Mouse (Mus musculus): ENCODE measurements around the gene Tbcd. TPM values are rescaled to one million over a fixed set of nuclear protein-coding genes. Genes with fewer than 3 reads are reported as not detected.

Tbcd gene
- polyA plus RNA-seq, 1 experiment from 2014 or later: 55.6 TPM

DNA sequence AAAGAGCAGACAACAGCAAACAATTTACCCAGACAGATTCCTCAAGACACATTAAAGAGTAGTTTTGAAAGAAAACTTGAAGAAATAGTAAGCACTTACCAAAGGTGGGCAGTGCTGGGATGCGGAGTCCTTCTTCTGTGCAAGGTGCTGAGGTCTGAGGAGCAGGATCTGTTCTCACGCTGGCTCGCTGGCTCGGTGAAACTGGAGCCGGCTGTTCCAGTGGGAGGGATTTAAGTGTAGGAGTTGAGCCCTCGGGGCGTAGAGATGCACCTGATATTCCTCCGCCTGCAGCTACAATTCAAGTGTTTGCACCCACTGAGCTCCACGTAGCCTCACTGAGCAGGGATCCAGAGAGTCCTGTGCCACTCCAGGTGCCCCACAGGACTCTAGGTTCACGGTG is 67.4 kb downstream of the Tbcd start, which contains the start of gene Zfp750:
Gene Zfp750 (minus strand): TSS at position 203 of the 400 bp plus-strand sequence.
- H3K9ac ChIP-seq (replicated peaks; ENCODE audit: low read length): no peak within 1 kb of the TSS
- H3K27ac ChIP-seq (replicated peaks; ENCODE audit: low read depth, low read length): no peak within 1 kb of the TSS
- H3K27me3 ChIP-seq (ENCODE audit: control insufficient read depth, insufficient read depth, low read length): no peaks in the 10 kb centered on the region
- H3K4me3 ChIP-seq (replicated peaks; ENCODE audit: low read depth, low read length): no peak within 1 kb of the TSS
- DNase-seq: peak; percentile 21
- H3K4me2 ChIP-seq (ENCODE audit: low read length): no peak within 1 kb of the TSS
- H3K4me1 ChIP-seq (ENCODE audit: control insufficient read depth, insufficient read depth, low read length): no peaks in the 10 kb centered on the region
- no peaks in the 10 kb centered on the region for H3K36me3 ChIP-seq (ENCODE audit: control insufficient read depth, insufficient read depth, low read length)
- WGBS: 47% methylated on average over 10 of the region's 10 CpGs
- H3K9me3 ChIP-seq (ENCODE audit: control insufficient read depth, low read length): no peaks in the 10 kb centered on the region
- no peak for ATAC-seq (ENCODE audit: low FRiP score, low TSS enrichment)

DNA sequence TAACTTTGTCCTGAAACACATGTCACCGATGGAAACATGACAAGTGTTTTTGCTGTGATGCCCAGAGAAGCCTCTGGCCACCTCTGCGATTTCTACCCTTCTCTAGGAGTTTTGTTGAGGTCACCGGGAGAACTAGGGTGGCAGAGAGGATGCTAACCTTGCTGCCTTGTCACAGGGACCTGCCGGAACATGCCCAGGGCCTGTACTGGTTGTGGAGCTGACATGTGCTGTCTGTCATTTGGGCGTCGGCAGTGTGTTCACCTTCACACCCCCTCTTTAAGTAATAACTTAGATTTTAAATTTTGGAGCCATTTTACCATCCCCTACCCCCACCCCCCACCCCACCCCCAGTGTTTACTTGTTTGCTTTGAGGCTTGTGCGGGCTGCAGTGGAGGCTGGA is 68.0 kb downstream of the Tbcd start:
- Histone ChIP-seq H3K9me3 (ENCODE audit: control insufficient read depth, low read length) (no peaks in the 10 kb centered on the region), H3K27me3 (ENCODE audit: control insufficient read depth, insufficient read depth, low read length) (no peaks in the 10 kb centered on the region), H3K27ac (replicated peaks; ENCODE audit: low read depth, low read length) (no peak overlapping the region), H3K9ac (replicated peaks; ENCODE audit: low read length) (no peak overlapping the region), H3K36me3 (ENCODE audit: control insufficient read depth, insufficient read depth, low read length) (no peaks in the 10 kb centered on the region), H3K4me3 (replicated peaks; ENCODE audit: low read depth, low read length) (no peak overlapping the region), H3K4me2 (ENCODE audit: low read length) (no peak overlapping the region), H3K4me1 (ENCODE audit: control insufficient read depth, insufficient read depth, low read length) (no peaks in the 10 kb centered on the region)
- 93% methylated on average over 7 of the region's 7 CpGs for WGBS
- ATAC-seq (ENCODE audit: low FRiP score, low TSS enrichment) (no peak), DNase-seq (no peak)

DNA sequence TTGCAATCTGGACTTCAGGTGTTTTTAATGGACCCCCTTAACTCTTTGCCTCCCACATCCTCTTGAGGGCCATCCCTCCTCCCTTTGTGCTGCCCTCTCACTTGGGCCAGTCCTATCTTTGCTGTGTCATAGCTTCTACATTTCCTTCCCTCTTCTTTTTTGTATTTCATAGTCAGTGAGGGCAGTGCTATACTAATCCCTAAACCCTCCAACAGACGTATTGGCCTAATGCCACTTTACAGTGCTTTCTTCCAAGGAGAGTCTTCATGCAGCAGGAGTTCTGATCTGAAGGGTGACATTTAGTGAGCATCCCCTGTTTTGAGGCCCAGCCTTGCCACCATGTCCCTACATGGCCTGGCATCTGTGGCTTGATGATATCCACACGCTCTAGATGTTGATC is 69.0 kb downstream of the Tbcd start:
- Histone ChIP-seq H3K27ac (replicated peaks; ENCODE audit: low read depth, low read length) (no peak overlapping the region), H3K4me2 (ENCODE audit: low read length) (no peak overlapping the region), H3K9me3 (ENCODE audit: control insufficient read depth, low read length) (no peaks in the 10 kb centered on the region), H3K27me3 (ENCODE audit: control insufficient read depth, insufficient read depth, low read length) (no peaks in the 10 kb centered on the region), H3K4me3 (replicated peaks; ENCODE audit: low read depth, low read length) (no peak overlapping the region), H3K36me3 (ENCODE audit: control insufficient read depth, insufficient read depth, low read length) (no peaks in the 10 kb centered on the region), H3K4me1 (ENCODE audit: control insufficient read depth, insufficient read depth, low read length) (no peaks in the 10 kb centered on the region), H3K9ac (replicated peaks; ENCODE audit: low read length) (no peak overlapping the region)
- DNase-seq: no peak
- ATAC-seq (ENCODE audit: low FRiP score, low TSS enrichment): no peak
- WGBS: 78% methylated on average over 2 of the region's 2 CpGs

DNA sequence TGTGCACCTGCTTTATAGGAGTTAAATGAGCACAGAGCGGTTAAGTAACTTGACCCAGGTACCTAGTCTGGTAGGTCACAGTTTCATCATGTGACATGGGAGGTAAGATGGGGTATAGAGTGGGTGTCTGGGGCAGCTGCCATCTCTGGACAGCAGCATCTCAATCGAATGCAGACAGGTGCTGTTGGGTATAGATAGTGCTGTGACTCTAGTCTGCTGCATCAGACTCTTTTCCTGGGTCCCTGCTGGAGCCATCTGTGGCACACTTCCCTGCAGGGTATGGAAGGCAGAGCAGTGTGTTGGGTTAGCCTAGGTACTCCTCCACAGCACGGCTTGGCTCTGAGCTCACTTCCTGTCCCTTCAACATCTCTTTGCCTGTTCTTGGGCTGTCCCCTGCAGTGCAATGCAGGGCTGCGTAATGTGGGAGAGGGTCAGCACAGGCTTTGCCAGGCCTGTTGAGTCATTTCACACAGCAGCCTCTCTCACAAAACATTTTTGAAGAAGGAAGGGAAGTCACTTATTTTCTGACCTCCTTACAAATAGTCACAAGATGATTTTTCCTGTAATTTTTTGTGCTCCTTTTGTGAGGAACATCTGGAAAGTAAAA is 70.5 kb downstream of the Tbcd start:
- H3K36me3 ChIP-seq (ENCODE audit: control insufficient read depth, insufficient read depth, low read length): no peaks in the 10 kb centered on the region
- no peak overlapping the region for H3K4me3 ChIP-seq (replicated peaks; ENCODE audit: low read depth, low read length)
- no peak overlapping the region for H3K27ac ChIP-seq (replicated peaks; ENCODE audit: low read depth, low read length)
- H3K4me2 ChIP-seq (ENCODE audit: low read length): no peak overlapping the region
- no peaks in the 10 kb centered on the region for H3K9me3 ChIP-seq (ENCODE audit: control insufficient read depth, low read length)
- ATAC-seq (ENCODE audit: low FRiP score, low TSS enrichment) (no peak), DNase-seq (no peak)
- H3K4me1 ChIP-seq (ENCODE audit: control insufficient read depth, insufficient read depth, low read length): no peaks in the 10 kb centered on the region
- H3K27me3 ChIP-seq (ENCODE audit: control insufficient read depth, insufficient read depth, low read length): no peaks in the 10 kb centered on the region
- 92% methylated on average over 4 of the region's 4 CpGs for WGBS
- H3K9ac ChIP-seq (replicated peaks; ENCODE audit: low read length): no peak overlapping the region

DNA sequence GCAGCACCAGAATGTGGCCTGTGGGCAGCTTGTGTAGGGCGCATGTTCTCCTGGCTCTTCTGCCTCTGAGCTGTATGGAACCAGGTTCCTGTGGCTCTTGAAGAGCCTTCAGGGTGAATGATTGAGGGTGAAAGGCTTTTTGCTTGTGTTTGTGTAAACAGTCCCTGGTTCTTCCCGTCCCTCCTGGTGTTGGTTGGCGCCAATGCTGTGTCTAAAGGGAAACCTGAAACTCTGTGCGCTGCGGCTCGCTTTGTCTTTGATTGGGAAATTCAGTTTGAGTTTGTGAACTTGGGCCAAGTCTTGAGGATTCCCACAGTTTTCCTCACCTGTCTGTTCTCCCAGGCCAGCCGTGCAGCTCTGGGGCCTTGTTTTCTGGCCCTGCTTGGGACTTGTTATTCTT is 72.4 kb downstream of the Tbcd start:
- WGBS: 95% methylated on average over 7 of the region's 7 CpGs
- Histone ChIP-seq H3K4me2 (ENCODE audit: low read length) (no peak overlapping the region), H3K4me3 (replicated peaks; ENCODE audit: low read depth, low read length) (no peak overlapping the region), H3K27me3 (ENCODE audit: control insufficient read depth, insufficient read depth, low read length) (no peaks in the 10 kb centered on the region), H3K4me1 (ENCODE audit: control insufficient read depth, insufficient read depth, low read length) (no peaks in the 10 kb centered on the region), H3K36me3 (ENCODE audit: control insufficient read depth, insufficient read depth, low read length) (no peaks in the 10 kb centered on the region), H3K27ac (replicated peaks; ENCODE audit: low read depth, low read length) (no peak overlapping the region), H3K9ac (replicated peaks; ENCODE audit: low read length) (no peak overlapping the region), H3K9me3 (ENCODE audit: control insufficient read depth, low read length) (no peaks in the 10 kb centered on the region)
- ATAC-seq (ENCODE audit: low FRiP score, low TSS enrichment) (no peak), DNase-seq (no peak)

DNA sequence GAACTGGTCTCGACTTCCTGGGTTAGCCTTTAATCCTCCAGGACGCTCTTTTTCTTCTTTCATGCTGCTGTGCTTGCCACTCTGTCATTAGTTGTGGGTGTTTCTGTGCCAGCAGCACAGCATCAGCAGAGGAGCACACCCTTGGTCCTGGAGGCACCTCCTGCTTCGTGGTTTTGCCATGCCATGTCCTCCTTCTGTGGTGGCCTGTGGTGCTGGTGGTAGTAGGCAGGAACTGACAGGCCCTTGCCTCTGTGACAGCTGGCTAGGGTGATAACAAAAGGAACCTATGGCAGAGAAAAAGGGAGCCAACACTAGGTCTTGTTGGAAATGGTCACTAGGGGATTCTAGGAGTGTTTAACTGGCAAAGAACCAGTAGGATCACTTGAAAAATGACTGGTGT is 78.0 kb downstream of the Tbcd start:
- H3K36me3 ChIP-seq (ENCODE audit: control insufficient read depth, insufficient read depth, low read length): no peaks in the 10 kb centered on the region
- no peaks in the 10 kb centered on the region for H3K9me3 ChIP-seq (ENCODE audit: control insufficient read depth, low read length)
- ATAC-seq (ENCODE audit: low FRiP score, low TSS enrichment): no peak
- H3K4me1 ChIP-seq (ENCODE audit: control insufficient read depth, insufficient read depth, low read length): no peaks in the 10 kb centered on the region
- no peak overlapping the region for H3K27ac ChIP-seq (replicated peaks; ENCODE audit: low read depth, low read length)
- no peak overlapping the region for H3K4me2 ChIP-seq (ENCODE audit: low read length)
- H3K9ac ChIP-seq (replicated peaks; ENCODE audit: low read length): no peak overlapping the region
- H3K4me3 ChIP-seq (replicated peaks; ENCODE audit: low read depth, low read length): no peak overlapping the region
- 96% methylated on average over 3 of the region's 3 CpGs for WGBS
- DNase-seq: no peak
- H3K27me3 ChIP-seq (ENCODE audit: control insufficient read depth, insufficient read depth, low read length): no peaks in the 10 kb centered on the region

DNA sequence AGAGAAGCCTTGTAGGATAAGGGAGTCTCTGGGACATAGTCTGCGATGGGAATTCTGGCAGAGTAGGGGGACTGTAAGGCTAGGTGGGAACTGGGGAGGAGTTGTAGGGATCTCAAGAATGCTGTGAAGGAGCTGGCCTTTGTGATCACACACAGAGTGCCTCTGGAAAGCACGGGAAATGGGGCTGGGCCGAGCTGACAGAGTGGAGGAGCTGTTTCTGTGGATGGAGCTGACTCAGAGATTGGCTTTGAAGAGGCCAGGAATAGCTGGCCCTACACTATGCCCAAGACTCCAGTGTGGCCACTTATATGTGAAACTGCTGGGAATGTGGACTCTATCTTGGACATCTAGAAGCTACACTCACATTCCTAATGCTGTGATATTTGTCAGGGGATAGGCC is 84.8 kb downstream of the Tbcd start:
- Histone ChIP-seq H3K27ac (replicated peaks; ENCODE audit: low read depth, low read length) (no peak overlapping the region), H3K36me3 (ENCODE audit: control insufficient read depth, insufficient read depth, low read length) (peaks cover 9% of the 10 kb centered on the region; the same call in 1 of the 2 replicates), H3K9me3 (ENCODE audit: control insufficient read depth, low read length) (no peaks in the 10 kb centered on the region), H3K27me3 (ENCODE audit: control insufficient read depth, insufficient read depth, low read length) (no peaks in the 10 kb centered on the region), H3K4me2 (ENCODE audit: low read length) (no peak overlapping the region), H3K4me3 (replicated peaks; ENCODE audit: low read depth, low read length) (no peak overlapping the region), H3K4me1 (ENCODE audit: control insufficient read depth, insufficient read depth, low read length) (no peaks in the 10 kb centered on the region), H3K9ac (replicated peaks; ENCODE audit: low read length) (no peak overlapping the region)
- no peak for DNase-seq
- WGBS: 54% methylated on average over 3 of the region's 3 CpGs
- no peak for ATAC-seq (ENCODE audit: low FRiP score, low TSS enrichment)

DNA sequence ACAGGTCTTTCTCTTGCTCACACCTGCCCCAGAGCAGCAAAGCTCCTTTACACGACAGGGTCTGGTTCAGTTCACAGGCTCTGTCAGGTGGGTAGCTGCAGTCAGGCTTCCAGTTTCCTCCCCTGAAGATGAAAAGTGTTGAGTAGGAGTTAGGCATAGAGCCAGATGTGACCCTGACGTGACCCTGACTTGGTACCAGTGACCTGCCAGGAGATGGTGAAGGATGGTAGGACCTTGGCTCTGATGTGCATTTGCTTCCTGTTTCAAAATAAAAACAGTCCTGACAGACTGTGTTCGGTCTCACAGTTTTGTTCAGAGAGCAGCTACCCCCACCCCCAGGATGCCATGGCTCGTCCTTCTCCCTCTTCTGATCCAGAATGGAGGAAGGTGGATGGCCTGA is 90.7 kb downstream of the Tbcd start:
- 93% methylated on average over 4 of the region's 4 CpGs for WGBS
- no peak for DNase-seq
- H3K27ac ChIP-seq (replicated peaks; ENCODE audit: low read depth, low read length): no peak overlapping the region

DNA sequence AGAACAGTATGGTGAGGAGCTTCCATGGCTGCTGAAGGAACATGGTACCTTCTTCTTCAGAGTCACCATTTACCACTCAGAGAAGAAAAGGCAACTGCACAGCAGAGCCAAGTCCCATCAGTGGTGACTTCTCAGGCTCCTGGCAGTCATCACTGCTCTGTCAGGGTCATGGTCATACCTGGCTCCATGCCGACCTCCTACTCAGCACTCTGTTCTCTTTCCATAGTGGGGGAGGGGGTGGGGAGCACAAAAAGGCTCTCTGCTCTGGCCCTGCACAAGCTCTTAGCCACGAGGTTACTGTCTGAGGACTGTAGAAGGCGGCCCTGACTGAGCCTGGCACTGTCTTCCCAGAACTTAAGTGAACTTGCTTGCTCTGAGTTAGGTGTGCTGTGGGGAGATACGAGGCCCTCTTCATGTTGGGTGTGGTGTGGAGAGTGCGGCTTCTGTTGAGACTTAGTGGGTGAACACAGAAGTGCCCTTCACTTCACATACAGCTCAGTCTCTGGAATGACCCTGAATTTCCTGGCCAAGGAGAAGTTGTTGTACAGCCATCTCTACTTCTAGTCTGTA is 91.6 kb downstream of the Tbcd start:
- no peaks in the 10 kb centered on the region for H3K9me3 ChIP-seq (ENCODE audit: control insufficient read depth, low read length)
- H3K36me3 ChIP-seq (ENCODE audit: control insufficient read depth, insufficient read depth, low read length): peaks cover 28% of the 10 kb centered on the region
- no peaks in the 10 kb centered on the region for H3K4me1 ChIP-seq (ENCODE audit: control insufficient read depth, insufficient read depth, low read length)
- WGBS: 92% methylated on average over 5 of the region's 5 CpGs
- H3K27me3 ChIP-seq (ENCODE audit: control insufficient read depth, insufficient read depth, low read length): no peaks in the 10 kb centered on the region
- H3K4me3 ChIP-seq (replicated peaks; ENCODE audit: low read depth, low read length): no peak overlapping the region
- ATAC-seq (ENCODE audit: low FRiP score, low TSS enrichment): no peak
- H3K27ac ChIP-seq (replicated peaks; ENCODE audit: low read depth, low read length): no peak overlapping the region
- H3K4me2 ChIP-seq (ENCODE audit: low read length): no peak overlapping the region
- DNase-seq: no peak
- H3K9ac ChIP-seq (replicated peaks; ENCODE audit: low read length): no peak overlapping the region

More for the DNA sequence above, 90.7 kb downstream of the Tbcd start:
- no peaks in the 10 kb centered on the region for H3K9me3 ChIP-seq (ENCODE audit: control insufficient read depth, low read length)
- H3K4me1 ChIP-seq (ENCODE audit: control insufficient read depth, insufficient read depth, low read length): no peaks in the 10 kb centered on the region
- H3K4me2 ChIP-seq (ENCODE audit: low read length): no peak overlapping the region
- no peak overlapping the region for H3K4me3 ChIP-seq (replicated peaks; ENCODE audit: low read depth, low read length)
- ATAC-seq (ENCODE audit: low FRiP score, low TSS enrichment): no peak
- H3K9ac ChIP-seq (replicated peaks; ENCODE audit: low read length): no peak overlapping the region
- H3K36me3 ChIP-seq (ENCODE audit: control insufficient read depth, insufficient read depth, low read length): peaks cover 28% of the 10 kb centered on the region
- H3K27me3 ChIP-seq (ENCODE audit: control insufficient read depth, insufficient read depth, low read length): no peaks in the 10 kb centered on the region

Measured in midbrain, embryonic 14.5 days (tissue).